In genomic region chr1:185681610-185682457, GRCm38 (mm10) we compare ENCODE assay signal across 8 mouse cellular contexts.
A peak's percentile ranks its signal among the peaks of the same experiment; 100 is the strongest.
DNase-seq lines count a peak whose midpoint lies in the region; ATAC-seq and TF ChIP-seq lines count a peak whose summit lies in the region.

No protein-coding gene starts in this region.

- no peak overlapping the region for H3K4me3 ChIP-seq in hindbrain, embryonic 16.5 days (ENCODE audit: low read length)
- peak overlapping the region; percentile 20; the same call in 1 of the 2 replicates for H3K4me3 ChIP-seq in left cerebral cortex, adult 2 months

- 30% methylated on average over 21 of the region's 21 CpGs for WGBS in hindbrain, embryonic 16.5 days

- peak; percentile 82 for ATAC-seq in hindbrain, embryonic 16.5 days
- ATAC-seq in megakaryocyte progenitor cell, adult 5-6 weeks (replicated peaks; ENCODE audit: poor library complexity) = peak; percentile 90
- no peak for ATAC-seq in monocyte, adult 5-6 weeks (replicated peaks; ENCODE audit: insufficient number of reproducible peaks, low FRiP score, low TSS enrichment, poor library complexity, severe bottlenecking)

- H3K36me3 ChIP-seq in hindbrain, embryonic 16.5 days (ENCODE audit: control insufficient read depth, insufficient read depth, low read length) = no peaks in the 10 kb centered on the region

- intact Hi-C loops in left cerebral cortex, adult 2 months (cut with DNase I) = loop anchor here (1.0 to 10.0 kb wide), 5 partner anchors 136 to 1040 kb away; no protein-coding TSS in a partner anchor

- no peaks in the 10 kb centered on the region for H3K27me3 ChIP-seq in hindbrain, embryonic 16.5 days (replicated peaks; ENCODE audit: control insufficient read depth, insufficient read depth, low read length)

- TF ChIP-seq CTCF in left cerebral cortex, adult 2 months (IDR thresholded peaks at IDR 0.05) = peak; percentile 97

- no peak overlapping the region for H3K27ac ChIP-seq in hindbrain, embryonic 16.5 days (ENCODE audit: low read depth, low read length)
- H3K27ac ChIP-seq in left cerebral cortex, adult 2 months = no peak overlapping the region

- H3K9me3 ChIP-seq in hindbrain, embryonic 16.5 days (ENCODE audit: control insufficient read depth, low read length) = no peaks in the 10 kb centered on the region

- no peaks in the 10 kb centered on the region for H3K4me1 ChIP-seq in hindbrain, embryonic 16.5 days (ENCODE audit: control insufficient read depth, insufficient read depth, low read depth, low read length)

- no peak overlapping the region for H3K9ac ChIP-seq in hindbrain, embryonic 16.5 days (ENCODE audit: low read depth, low read length)

- peak; percentile 71 to 92 for DNase-seq in adrenal gland, adult (ENCODE audit: inconsistent age in 2 of 2, low spot score in 1 of 2)
- peak; percentile 88 to 93 for DNase-seq in cerebellum, postnatal 14 days
- DNase-seq in frontal cortex, postnatal 36 days (ENCODE audit: low spot score in 2 of 2) = peak; percentile 81 to 82
- peak; percentile 78 to 86 for DNase-seq in left cerebral cortex, adult 2 months (ENCODE audit: extremely low spot score in 1 of 2, low spot score in 2 of 2)
- DNase-seq in right cerebral cortex, postnatal 36 days (ENCODE audit: low spot score in 2 of 2) = peak; percentile 30 to 64

- H3K4me2 ChIP-seq in hindbrain, embryonic 16.5 days (ENCODE audit: low read length) = peak overlapping the region; percentile 40
